Mouse (Mus musculus) gastrocnemius, postnatal 14 days (tissue): Measurements from ENCODE around the gene Herc1. TPM values are rescaled to one million over a fixed set of nuclear protein-coding genes. Genes with fewer than 3 reads are reported as not detected.

Experiments
- DNase-seq: peaks from one replicate; pipeline ENCODE4 v3.0.0; 2021; ENCODE audit warnings: mixed read lengths
- intact Hi-C: fragments of 180-260 bp; cut with DNase I; formaldehyde crosslinking; loops from one replicate; pipeline ENCODE4 v1.15.1; 2025; ENCODE audit warnings: low total_unique reads
- long read RNA-seq, 2 experiments: library from polyadenylated mRNA; stranded (forward); transcript quantifications; one replicate each; pipeline ENCODE4 v2.0.0; 2021
- total RNA-seq, 2 experiments: library from RNA; stranded (reverse); gene quantifications; 2 replicates each; pipeline ENCODE4 v1.2.3; 2021

The Herc1 gene
- 10 to 100 TPM; 32.5 to 35.1 TPM for total RNA-seq
- long read RNA-seq, experiment 1, partial matches to known transcripts = 5 of 5 reads
- long read RNA-seq, experiment 1, other reads (novel, unspliced or antisense) = 0 of 5 reads
- long read RNA-seq, experiment 2, partial matches to known transcripts = 4 of 7 reads
- long read RNA-seq, experiment 2, other reads (novel, unspliced or antisense) = 3 of 7 reads

DNA sequence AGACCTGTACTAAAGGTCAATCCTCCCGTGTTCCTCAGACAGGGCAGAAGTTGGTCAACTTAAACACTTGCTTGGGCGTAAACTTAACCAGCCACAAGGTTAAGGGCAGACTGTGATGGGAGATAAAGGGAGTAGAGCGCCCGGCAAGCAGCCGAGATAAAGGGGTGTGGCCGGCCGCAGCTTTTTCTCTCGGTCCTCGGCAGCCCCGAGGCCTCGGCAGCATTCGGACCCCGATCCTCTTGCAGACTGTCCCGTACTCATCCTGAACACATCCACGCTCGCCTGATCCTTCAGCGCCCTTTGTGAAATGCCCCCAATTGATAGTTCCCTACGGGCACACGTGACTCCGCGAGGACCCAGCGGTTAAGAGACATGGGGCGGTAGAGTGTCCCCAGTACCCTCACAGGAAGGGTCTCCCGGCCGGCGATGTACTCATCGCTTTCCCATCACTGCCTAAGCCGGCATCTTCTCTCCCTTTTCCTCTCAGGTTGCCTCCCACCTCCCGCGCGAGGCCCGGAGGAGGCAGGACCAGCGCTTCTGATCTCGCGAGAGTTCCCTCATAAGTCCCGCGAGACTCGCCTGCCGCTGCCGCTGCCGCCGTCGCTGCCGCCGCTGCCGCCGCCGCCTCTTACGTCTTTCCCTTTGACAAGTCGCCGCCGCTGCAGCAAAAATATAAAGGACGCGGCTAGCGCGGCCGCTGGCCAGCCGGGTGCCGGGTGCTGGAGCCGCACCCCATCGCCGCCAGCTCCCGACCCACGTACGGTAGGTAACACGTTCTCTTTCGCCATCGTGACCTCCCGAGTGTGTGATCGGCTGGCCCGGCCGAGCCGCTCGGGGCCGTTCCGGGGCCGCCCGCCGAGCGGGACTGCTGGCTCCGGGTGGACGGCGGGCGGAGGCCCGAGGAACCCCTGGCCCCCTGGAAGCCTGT, at the start of gene Herc1:
Gene Herc1 (plus strand): TSS at position 591 of the 928 bp plus-strand sequence.
- intact Hi-C loops = loop anchor here (10.0 kb wide), 1 partner anchor 55 kb away; no protein-coding TSS in a partner anchor
- DNase-seq = peak; percentile 94

DNA sequence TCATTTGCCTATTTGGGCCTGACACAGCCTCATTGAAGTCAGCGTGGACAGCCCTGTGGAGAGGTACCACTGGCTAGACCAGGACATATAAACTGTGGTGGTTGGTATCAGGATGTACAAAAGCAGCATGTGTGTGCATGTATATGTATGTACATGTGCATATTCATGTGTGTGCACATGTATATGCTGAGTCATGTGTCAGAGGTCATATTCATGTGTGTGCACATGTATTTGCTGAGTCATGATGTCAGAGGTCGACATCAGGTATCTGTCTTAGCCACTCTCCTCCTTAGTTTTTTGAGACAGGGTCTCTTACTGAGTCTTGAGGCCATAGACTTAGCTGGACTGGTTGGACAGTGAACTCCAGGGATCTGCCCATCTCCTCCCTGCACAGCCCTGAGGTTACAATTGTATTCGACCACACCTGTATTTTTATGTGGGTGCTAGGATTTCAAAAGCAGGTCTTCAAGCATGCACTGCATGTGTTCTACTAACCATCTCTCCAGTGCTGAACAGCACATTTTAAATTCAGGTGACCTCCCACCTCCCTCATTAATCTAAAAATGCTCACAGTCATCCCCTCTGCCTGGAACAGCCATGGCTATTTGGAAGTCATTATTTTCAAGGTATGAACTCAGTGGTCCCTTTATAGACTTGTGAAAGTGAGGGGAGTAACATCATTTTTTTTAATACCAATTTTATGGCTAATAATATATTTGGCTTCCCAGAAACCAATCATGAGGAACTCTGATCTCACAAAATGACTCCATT, 45.7 kb upstream of the Herc1 start:
- no peak for DNase-seq
- intact Hi-C loops = no loop called here

DNA sequence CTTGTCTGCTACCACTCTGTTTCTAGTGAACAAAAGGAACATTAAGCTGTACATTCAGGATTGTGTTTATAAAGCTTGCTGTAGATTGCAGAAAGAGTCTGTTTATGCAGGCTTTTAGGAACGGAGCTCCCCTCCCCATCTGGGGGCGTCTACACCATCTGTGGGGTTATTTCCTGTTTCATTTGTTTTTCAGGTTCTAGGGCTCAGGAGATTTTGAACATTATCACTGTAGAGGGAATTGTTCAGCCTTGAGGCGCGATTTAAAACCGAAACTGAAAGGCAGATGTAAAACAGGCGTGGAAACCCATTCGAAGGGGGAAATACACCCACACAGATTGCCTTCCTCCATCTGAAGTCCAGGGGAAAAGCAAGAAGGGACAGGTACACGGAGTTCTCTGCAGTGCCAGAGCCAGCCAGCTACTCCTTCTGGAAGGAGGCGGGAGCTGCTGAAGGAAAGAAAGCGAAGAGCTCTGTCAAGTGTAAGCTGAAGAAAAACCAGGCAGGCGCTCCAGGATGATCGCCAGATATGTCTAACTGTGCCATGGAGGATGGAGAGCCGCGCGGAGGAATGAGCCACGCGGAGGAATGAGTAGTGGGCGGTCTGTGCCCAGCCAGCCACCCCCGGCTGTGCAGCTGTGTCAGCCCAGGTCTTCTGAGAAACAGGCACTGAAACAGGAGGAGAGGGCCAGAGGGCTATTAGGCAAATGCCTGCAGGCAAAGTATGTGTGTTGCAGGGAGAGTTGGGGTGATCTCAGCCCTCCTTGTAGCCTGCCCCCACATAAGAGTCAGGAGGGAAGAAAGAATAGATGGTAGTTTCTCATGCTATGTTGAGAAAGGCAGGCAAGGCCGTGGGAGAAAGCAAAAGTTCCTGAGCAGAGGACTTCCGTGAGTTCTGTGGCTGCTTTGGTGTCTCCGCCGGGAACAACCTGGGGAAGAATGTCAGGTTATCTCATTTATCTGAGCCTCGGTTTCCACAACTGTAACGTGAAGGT, 44.8 kb upstream of the Herc1 start:
- no peak for DNase-seq

DNA sequence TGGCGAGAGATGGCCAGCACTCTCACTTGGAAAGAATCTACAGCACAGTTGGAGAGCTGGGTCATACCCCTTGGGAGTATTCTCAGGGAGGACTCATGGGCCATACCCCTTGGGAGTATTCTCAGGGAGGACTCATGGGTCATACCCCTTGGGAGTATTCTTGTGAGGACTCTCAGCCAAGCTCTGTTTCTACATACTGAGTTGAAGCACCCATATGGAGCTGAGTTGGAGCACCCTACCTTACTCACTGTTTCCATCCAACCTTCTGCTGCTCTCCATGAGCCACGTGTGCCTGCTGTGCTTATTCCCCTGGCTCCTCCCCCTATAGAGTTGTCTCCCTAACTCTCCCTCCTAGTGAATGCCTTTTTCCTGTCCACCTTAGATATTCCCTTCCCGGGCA, 43.8 kb upstream of the Herc1 start:
- intact Hi-C loops = no loop called here

More for the DNA sequence above, 44.8 kb upstream of the Herc1 start:
- intact Hi-C loops = no loop called here

DNA sequence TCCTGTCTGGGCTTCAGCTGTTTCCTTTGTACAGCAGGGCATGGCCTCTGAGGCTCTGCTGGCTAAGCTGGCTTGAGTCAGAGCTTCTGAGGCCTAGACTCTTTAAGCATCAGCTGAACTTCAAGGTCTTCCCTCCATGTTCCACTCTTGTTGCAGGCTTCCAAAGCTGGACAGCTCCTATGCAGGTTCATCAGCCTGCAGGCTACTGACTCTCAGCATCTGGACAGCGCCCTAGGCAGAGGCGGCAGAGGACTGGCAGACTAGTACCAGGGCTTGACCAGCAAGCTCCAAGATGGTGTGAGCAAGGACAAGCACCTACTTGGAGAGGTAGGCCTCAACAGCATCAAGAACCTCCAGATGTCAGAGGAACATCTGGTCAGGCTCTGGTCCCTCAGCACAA, 42.9 kb upstream of the Herc1 start:
- intact Hi-C loops = no loop called here
- peak; percentile 42 for DNase-seq

More for the DNA sequence above, 43.8 kb upstream of the Herc1 start:
- no peak for DNase-seq

DNA sequence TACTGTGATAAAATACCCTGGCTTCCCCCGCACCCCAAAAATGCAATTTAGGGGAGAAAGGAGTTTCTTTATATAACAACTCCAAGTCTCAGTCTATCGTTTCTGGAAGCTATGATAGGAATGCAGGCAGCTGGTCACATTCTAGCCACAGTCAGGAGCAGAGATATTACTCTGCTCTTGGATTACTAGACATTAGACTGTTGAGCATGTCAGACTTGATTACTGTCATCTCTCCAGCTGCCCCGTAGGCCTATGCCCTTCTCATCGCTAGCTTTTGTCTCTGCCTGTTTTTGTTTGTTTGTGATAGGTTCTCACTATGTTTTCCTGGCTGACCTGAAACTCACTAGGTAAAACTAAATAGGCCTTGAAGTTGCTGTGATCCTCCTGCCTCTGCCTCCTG, 41.5 kb upstream of the Herc1 start:
- intact Hi-C loops = no loop called here

DNA sequence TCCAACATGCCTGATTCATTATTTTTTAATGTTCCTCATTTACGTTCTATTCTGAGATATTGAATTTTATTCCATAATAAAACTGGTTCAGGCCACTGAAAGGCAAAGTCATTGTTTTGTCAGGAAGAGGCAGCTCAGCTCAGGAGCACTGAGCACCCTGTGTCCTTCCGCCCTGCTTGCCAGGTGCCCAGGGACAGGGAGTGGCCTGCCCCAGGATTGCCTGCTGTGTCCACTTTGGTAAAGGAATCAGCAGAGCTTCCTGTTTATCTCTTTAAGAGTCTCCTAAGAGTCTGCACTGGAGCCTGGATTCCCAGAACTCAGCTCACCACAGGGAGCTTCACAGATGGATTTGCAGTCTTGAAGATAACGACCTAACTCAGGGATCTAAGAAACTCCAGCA, 38.8 kb upstream of the Herc1 start:
- intact Hi-C loops = no loop called here
- DNase-seq = no peak

More for the DNA sequence above, 41.5 kb upstream of the Herc1 start:
- no peak for DNase-seq

DNA sequence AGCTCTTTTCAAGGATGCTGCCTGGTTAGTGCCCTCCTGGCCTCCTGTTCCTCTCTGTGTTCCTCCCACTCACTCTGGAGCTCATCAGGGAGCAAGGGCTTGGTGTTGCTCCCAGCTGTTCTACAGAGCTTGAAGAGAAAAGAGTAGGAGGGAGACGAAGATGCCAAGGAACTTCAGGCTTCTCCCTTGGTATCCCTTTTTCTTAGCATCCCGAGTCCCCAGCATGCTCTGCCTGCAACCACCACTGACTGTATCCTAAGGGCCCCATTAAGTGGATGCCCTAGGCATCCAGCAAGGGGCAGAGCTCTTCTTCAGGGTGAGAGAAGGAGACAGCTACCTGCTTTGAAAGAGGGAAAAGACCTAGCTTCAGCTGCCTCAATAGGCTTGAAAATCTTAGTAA, 33.6 kb upstream of the Herc1 start:
- intact Hi-C loops = no loop called here
- no peak for DNase-seq

DNA sequence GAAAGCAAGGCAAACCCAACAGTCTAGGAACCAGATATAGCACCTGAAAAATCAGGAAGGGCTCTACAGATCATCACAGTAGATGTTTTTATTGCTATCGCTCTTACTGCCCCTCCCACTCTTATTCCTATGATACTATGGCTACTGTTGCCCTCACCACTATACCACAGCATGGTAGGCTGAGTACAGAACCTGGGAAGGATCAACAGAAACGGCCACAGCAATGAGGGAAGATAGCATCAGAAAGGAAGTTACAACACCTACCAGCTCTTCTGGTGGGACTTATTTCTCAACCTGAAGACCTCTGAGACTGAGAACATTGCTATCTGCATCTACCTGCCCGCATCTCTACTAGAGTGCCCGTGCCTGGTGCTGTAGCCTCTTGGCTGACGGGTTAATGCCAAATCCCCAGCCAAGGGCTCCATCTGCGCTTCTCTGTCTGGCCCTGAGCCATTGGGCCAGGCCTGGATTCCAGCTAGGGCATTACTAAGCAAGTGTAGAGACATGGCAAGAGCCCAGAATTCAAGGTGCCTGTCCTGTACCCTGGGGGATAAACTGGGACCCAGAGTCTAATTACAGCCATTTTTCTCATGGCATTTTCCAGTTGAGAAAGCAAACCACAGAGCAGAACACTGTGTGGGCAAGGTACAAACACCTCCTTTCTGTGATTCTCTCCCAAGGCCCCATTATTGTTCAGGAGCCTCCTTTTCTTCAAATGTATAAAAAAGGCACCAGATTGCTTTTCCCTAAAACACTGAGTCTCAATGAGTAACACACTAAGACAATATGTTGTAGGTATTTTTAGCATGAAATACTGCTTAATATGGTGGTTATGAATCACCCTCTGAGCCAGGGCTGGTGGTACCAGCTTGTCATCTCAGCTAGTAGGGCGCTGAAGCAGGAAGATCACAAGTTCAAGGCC, 28.0 kb upstream of the Herc1 start:
- peak; percentile 8 for DNase-seq
- intact Hi-C loops = no loop called here

DNA sequence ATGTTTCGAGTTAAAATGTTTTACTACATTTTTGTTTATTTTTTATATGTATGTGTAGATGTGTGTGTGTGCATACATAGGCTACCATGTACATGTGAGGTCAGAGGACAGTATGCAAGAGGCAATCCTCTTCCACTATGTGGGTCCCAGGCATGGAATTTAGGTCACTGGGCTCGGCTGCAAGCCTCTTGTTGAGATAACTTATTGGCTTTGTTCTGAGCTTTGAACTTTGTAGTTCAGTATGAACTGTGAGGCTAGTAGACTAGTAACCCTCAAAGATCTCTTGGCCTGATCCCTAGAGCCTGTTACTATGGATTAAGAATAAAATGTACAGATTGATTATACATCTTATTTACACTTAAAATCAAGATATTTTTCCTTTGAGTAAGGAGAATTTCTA, 23.4 kb upstream of the Herc1 start:
- intact Hi-C loops = no loop called here
- no peak for DNase-seq

DNA sequence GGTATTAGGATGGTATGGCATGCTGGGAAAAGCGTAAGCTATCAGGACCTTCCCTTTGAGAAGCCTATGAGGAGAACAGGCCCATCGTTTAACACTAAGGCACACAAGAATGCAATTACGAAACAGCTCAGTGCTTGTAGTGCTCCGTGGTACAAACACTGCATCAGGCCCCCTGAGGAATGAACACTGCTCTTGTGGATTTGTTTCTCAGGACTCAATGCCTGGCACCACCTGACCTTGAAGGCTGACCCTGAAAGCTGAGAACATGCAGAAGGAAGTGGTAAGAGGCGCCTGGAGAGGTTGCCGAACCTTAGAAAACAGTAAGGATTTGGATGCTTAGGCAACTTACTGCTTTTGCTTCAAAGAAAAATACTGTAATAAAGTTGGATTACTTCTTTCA, 20.8 kb upstream of the Herc1 start:
- intact Hi-C loops = no loop called here
- DNase-seq = no peak

DNA sequence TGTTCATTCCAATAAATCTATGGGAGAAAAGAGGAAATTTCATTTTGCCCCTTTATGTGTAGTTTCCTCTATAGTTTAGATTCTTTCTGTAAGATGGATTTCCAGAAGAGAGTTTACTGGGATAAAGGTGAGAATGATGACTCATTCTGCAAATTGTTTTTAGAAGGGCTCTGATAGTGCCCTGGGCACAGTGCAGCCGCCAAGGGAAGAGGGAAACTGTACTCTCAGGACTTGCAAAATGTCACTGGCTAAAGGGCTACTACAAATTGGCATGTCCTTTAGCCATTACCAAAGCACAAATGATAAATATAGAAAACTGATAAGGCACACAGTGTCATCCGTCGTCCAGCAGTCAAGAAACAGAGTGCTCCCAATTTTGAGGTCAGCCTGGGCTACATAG, 19.8 kb upstream of the Herc1 start:
- intact Hi-C loops = no loop called here
- no peak for DNase-seq

DNA sequence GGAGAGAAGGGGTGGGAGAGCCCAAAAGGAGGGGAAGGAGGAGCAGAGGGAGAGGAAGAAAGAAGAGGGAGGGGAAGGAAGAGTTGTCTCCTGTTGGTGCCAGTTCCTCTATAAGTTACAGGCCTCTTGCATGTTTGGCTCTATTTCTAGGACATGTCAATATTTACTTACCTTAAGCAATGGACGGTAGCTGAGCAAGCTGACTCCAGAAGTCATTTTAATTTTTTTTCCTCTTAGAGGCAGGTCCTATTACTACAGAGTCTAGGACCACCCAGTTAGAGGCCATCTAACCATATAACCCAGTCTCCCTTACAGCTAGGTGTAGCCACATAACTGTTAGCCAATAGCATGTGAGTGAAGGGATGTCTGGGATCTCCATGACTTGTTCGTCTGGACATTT, 18.7 kb upstream of the Herc1 start:
- intact Hi-C loops = no loop called here
- DNase-seq = no peak

DNA sequence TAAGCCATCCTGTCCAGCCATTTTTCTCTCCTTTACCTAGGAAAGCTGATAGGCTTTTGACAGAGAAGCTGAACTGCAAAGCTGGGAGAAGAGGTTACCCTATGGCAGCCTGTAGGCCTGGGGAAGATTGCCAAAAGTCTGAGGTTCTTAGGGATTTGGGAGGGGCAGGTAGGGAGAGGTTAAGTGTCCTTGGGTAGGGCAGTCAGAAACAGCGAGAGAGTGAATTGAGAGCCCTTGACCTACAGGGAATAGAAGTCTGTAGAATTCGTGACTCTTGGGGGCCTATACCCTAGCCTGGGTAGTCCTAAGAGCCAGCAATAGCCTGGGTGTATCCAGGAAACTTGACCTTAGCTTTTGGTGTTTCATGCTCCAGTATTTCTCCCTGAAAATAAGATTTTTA, 17.9 kb upstream of the Herc1 start:
- no peak for DNase-seq
- intact Hi-C loops = no loop called here

DNA sequence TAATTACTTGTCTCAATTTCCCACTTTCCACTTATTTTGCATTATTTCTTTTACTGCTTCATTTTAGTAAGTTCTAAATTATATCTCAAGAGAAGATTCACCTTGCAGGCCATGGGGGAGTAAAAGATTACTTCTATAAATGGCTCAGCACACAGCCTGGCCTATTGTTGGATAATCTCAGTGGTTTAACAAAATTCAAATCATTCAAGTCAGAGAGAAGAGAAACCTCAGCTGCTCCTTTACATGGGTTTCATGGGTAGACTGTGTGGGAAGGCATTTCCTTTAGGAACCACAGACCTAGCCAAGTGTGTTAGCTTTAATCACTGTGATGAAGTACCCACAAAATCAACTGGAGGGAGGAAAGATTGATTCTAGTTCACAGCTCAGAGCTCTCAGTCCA, 13.0 kb upstream of the Herc1 start:
- no peak for DNase-seq
- intact Hi-C loops = no loop called here

DNA sequence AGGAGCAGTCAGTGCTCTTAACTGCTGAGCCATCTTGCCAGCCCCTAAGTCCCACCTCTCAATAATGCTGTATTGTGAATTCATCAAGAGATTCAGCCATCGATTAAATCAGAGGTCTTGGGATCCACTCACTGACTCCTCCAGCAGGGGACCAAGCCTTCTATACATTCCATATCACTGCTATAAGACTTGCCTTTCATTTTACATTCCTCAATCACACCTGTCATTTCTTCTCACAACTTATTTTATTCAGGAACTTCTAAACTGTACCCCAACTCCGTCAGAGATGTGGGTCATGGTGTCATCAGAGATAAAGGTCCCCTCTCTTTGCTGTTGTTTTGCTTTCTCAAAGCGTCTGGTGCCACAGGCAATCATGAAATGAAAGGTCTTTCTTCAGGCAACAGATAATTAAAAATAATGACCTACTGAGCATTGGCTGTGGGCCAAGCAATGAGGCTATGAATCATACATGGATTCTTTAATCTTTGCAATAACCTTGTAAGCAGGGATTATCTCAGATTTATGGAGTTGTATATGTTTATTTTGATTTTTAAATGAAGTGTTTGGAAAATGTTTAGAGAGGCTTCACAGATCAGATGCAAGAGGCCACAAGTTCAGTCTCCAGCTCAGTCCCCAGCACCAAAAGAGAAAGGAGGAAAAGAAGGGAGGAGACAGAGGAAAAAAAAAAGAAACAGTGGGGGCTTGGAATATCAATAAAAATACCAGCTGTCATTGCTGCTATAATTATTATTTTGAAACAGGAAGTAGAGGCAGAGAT, 12.1 kb upstream of the Herc1 start:
- DNase-seq = no peak
- intact Hi-C loops = no loop called here

DNA sequence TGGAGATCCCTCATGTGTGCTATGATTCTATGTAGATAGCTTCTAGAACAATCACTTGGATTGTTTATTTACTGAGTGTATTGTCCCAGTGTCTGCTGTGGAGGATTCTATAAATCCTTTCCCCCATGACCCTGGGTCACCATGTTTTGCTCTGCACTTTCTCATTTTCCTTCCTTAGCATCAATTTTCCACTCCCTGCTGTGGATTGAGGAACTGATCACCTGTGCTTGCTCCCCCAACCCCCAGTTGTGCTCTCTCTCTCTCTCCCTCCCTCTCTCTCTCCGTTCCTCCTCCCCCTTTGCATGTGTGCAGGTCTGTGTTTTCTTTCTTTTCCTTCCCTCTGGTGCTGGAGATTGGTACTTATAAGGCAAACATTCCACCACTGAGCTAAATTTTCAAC, 10.5 kb upstream of the Herc1 start:
- intact Hi-C loops = loop anchor here (10.0 kb wide), 1 partner anchor 45 kb away; no protein-coding TSS in a partner anchor
- no peak for DNase-seq
